Mouse (Mus musculus) lung, adult 2 months (tissue): ENCODE data around the gene Cox17. TPM values are rescaled to one million over a fixed set of nuclear protein-coding genes. Genes with fewer than 3 reads are reported as not detected.

Experiments used
- DNase-seq: peaks from one replicate; pipeline ENCODE4 v3.0.0; 2022
- H3K4me1 ChIP-seq: fragments of 200-500 bp; 2 replicates; pipeline ENCODE4 v1.6.1; 2011; ENCODE audit warnings: low read length; ENCODE audit not compliant: control insufficient read depth, insufficient read depth
- H3K4me3 ChIP-seq: fragments of 200-500 bp; replicated peaks from 2 replicates; pipeline ENCODE3; 2011; ENCODE audit warnings: low read depth, mild to moderate bottlenecking, control low read depth, low read length; ENCODE audit errors: extremely low read depth
- CTCF ChIP-seq: fragments of 200-500 bp; IDR thresholded peaks from 2 replicates; pipeline ENCODE4 v1.5.1; 2011; ENCODE audit warnings: mild to moderate bottlenecking, low read length, control low read depth; ENCODE audit not compliant: insufficient read depth
- POLR2A ChIP-seq: fragments of 200-500 bp; IDR thresholded peaks from 2 replicates; pipeline ENCODE4 v1.6.1; 2011; ENCODE audit warnings: low read depth, mild to moderate bottlenecking, control low read depth, low read length, borderline replicate concordance; ENCODE audit errors: extremely low read depth
- WGBS: fragments of 180-500 bp; shearing (Covaris S2); methylation state at CpG from one replicate; pipeline ENCODE4 v1.1.7; 2018; 5-methylcytosine and 5-hydroxymethylcytosine counted together
- polyA plus RNA-seq: library from polyadenylated mRNA; depleted of rRNA; stranded (reverse); fragments of >200 nt; gene quantifications from 2 replicates; pipeline ENCODE4 v1.2.3, GENCODE M21; 2012

The Cox17 gene
- polyA plus RNA-seq, 1 experiment: 64.6 TPM

- no peak for DNase-seq
- WGBS: 77% methylated on average over 2 of the region's 2 CpGs
- no peak for TF ChIP-seq CTCF
- TF ChIP-seq POLR2A: no peak
- Histone ChIP-seq H3K4me1 (peaks cover 7% of the 10 kb centered on the region; the same call in 1 of the 2 replicates), H3K4me3 (no peak overlapping the region)
Measured at GRCm38 (mm10) chr16:38359241-38359640, 12.4 kb downstream of the Cox17 start.

- WGBS: 51% methylated on average over 3 of the region's 3 CpGs
- H3K4me3 ChIP-seq: no peak overlapping the region
- TF ChIP-seq POLR2A: no peak
- no peak for TF ChIP-seq CTCF
- DNase-seq: no peak
- peaks cover 7% of the 10 kb centered on the region; the same call in 1 of the 2 replicates for H3K4me1 ChIP-seq
Measured at GRCm38 (mm10) chr16:38359857-38360256, 13.1 kb downstream of the Cox17 start.

- WGBS: 41% methylated on average over 2 of the region's 2 CpGs
- no peak for DNase-seq
- TF ChIP-seq CTCF (no peak), POLR2A (no peak)
- H3K4me1 ChIP-seq: peaks cover 7% of the 10 kb centered on the region; the same call in 1 of the 2 replicates
- no peak overlapping the region for H3K4me3 ChIP-seq
Measured at GRCm38 (mm10) chr16:38360317-38360716, 13.5 kb downstream of the Cox17 start.

- DNase-seq: peak; percentile 28
- no peak for TF ChIP-seq CTCF
- TF ChIP-seq POLR2A: peak; percentile 53; the same call in 1 of the 2 replicates
- peak within 1 kb of the TSS; percentile 42 for H3K4me3 ChIP-seq
- H3K4me1 ChIP-seq: peaks cover 7% of the 10 kb centered on the region; the same call in 1 of the 2 replicates
- WGBS: 19% methylated on average over 10 of the region's 10 CpGs
Measured at GRCm38 (mm10) chr16:38361933-38362332, 15.1 kb downstream of the Cox17 start, which contains the start of gene Popdc2. Gene Popdc2, plus strand, starts transcription at chr16:38362209.

GRCm38 (mm10) chr16:38362493-38363255 lies 15.9 kb downstream of the Cox17 start:
- DNase-seq: peak; percentile 20
- no peak for TF ChIP-seq CTCF
- Histone ChIP-seq H3K4me1 (peaks cover 7% of the 10 kb centered on the region; the same call in 1 of the 2 replicates), H3K4me3 (peak overlapping the region; percentile 39)
- WGBS: 54% methylated on average over 20 of the region's 20 CpGs

GRCm38 (mm10) chr16:38363256-38363595 lies 16.4 kb downstream of the Cox17 start:
- no peak for DNase-seq
- WGBS: 34% methylated on average over 3 of the region's 3 CpGs
- Histone ChIP-seq H3K4me3 (peak overlapping the region; percentile 18), H3K4me1 (peaks cover 7% of the 10 kb centered on the region; the same call in 1 of the 2 replicates)
- TF ChIP-seq CTCF: no peak
- TF ChIP-seq POLR2A: no peak

- 74% methylated on average over 7 of the region's 7 CpGs for WGBS
- no peak for TF ChIP-seq CTCF
- TF ChIP-seq POLR2A: no peak
- H3K4me1 ChIP-seq: peaks cover 7% of the 10 kb centered on the region; the same call in 1 of the 2 replicates
- H3K4me3 ChIP-seq: no peak overlapping the region
- DNase-seq: no peak
Measured at GRCm38 (mm10) chr16:38363657-38364056, 16.9 kb downstream of the Cox17 start.

GRCm38 (mm10) chr16:38365390-38365789 lies 18.6 kb downstream of the Cox17 start:
- H3K4me3 ChIP-seq: no peak overlapping the region
- peaks cover 7% of the 10 kb centered on the region; the same call in 1 of the 2 replicates for H3K4me1 ChIP-seq
- TF ChIP-seq POLR2A: no peak
- no peak for TF ChIP-seq CTCF
- WGBS: 91% methylated on average over 10 of the region's 10 CpGs
- no peak for DNase-seq

- H3K4me1 ChIP-seq: peaks cover 7% of the 10 kb centered on the region; the same call in 1 of the 2 replicates
- no peak overlapping the region for H3K4me3 ChIP-seq
- TF ChIP-seq CTCF (no peak), POLR2A (no peak)
- DNase-seq: no peak
- WGBS: 74% methylated on average over 4 of the region's 4 CpGs
Measured at GRCm38 (mm10) chr16:38366231-38366630, 19.4 kb downstream of the Cox17 start.

GRCm38 (mm10) chr16:38368336-38368735 lies 21.5 kb downstream of the Cox17 start:
- DNase-seq: no peak
- Histone ChIP-seq H3K4me1 (no peaks in the 10 kb centered on the region; the same call in 1 of the 2 replicates), H3K4me3 (no peak overlapping the region)
- 58% methylated on average over 10 of the region's 10 CpGs for WGBS
- TF ChIP-seq CTCF (no peak), POLR2A (no peak)

GRCm38 (mm10) chr16:38369000-38369399 lies 22.2 kb downstream of the Cox17 start:
- WGBS: 87% methylated on average over 7 of the region's 7 CpGs
- DNase-seq: no peak
- H3K4me3 ChIP-seq: no peak overlapping the region

More at GRCm38 (mm10) chr16:38369000-38369399, 22.2 kb downstream of the Cox17 start:
- no peak for TF ChIP-seq POLR2A
- no peak for TF ChIP-seq CTCF
- no peaks in the 10 kb centered on the region; the same call in 1 of the 2 replicates for H3K4me1 ChIP-seq
